Mouse (Mus musculus) adipose tissue, adult 10 weeks (tissue): Measurements from ENCODE around the gene Gm48551. TPM values are rescaled to one million over a fixed set of nuclear protein-coding genes. Genes with fewer than 3 reads are reported as not detected.

Source experiments
- polyA plus RNA-seq: library from polyadenylated mRNA; stranded (reverse); fragments of 350-450 nt; fragmentation: Illumina TruSeq; extraction: RNeasy Lipid Tissue Mini Kit (QIAGEN cat#74804); gene quantifications from one replicate; pipeline ENCODE4 v1.2.3, GENCODE M21; 2014; ENCODE audit warnings: low read depth, low replicate concordance

The Gm48551 gene
- 2.8 TPM for polyA plus RNA-seq

DNA sequence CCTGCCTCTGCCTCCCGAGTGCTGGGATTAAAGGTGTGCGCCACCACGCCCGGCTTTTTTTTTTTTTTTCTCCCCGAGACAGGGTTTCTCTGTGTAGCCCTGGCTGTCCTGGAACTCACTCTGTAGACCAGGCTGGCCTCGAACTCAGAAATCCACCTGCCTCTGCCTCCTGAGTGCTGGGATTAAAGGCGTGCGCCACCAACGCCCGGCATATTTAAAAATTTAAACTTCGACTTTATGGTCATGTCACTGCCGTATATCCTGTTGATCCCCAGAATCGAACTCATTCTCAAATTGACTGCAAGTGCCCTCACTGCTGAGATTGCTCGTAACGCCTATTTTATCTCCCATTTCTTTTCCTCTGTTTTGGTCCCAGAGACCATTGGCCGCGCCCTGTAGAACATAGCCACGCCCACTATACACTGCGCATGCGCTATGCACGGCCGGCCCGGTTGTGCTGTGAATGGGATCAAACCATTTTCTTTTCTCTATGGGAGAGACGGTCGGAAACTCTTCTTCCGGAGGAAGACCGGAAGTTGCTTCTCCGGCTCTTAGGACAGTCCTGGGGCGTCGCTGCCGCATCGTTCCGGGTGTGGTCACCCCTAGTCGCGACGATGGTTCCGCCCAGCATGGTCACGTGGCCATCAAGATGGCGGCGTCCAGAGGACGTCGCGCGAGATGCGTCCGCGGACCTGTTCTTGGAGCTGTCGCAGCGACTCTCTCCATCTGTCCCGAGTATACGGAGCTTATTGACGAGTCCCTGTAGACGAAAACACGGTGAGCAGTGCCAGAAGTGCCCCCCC is at the start of gene Gm48551, which contains the start of gene Dohh:
Gene Gm48551 (plus strand): TSS at position 665 of the 803 bp plus-strand sequence.
Gene Dohh (plus strand): TSS at position 627 of the 803 bp plus-strand sequence.

DNA sequence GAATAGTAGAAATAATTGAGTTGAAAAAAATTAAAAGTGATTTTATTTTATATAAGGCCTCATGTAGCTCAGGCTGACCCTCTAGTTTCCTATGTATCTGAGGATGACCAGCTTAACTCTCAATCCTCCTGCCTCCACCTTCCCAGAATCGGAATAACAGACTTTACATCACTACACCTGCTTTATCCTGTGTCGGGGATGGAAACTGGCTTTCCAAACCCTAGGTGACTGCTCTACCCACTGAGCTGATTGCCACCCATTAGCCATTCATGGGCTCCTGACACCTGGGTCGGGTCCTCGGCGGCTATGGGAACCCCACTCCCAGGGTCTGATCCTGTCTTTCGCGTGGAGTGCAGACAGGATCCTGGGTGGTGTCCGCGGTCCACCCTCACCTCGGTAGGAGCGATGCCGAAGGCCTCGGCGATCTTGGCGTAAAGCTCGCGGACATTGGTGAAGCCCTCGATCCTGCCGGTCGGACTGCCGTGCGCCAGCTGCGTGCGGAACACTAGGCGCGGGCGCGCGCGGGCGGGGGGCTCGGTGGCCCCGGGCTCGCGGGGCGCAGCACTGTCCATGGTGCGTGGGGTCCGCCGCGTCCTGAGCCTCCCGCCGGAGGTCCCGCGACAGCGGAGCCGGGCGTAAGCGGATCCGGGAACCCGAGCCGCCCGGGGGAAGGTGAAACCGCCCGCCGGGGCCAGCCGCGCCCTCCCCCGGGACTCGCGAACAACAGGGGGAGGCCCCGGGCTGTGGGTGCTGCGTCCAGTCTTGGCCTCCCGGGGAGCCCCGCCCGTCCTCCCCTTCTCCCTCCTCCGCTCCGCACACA is 41.4 kb upstream of the Gm48551 start, which contains the start of gene Gipc3:
Gene Gipc3 (minus strand): TSS at position 581 of the 820 bp plus-strand sequence.

DNA sequence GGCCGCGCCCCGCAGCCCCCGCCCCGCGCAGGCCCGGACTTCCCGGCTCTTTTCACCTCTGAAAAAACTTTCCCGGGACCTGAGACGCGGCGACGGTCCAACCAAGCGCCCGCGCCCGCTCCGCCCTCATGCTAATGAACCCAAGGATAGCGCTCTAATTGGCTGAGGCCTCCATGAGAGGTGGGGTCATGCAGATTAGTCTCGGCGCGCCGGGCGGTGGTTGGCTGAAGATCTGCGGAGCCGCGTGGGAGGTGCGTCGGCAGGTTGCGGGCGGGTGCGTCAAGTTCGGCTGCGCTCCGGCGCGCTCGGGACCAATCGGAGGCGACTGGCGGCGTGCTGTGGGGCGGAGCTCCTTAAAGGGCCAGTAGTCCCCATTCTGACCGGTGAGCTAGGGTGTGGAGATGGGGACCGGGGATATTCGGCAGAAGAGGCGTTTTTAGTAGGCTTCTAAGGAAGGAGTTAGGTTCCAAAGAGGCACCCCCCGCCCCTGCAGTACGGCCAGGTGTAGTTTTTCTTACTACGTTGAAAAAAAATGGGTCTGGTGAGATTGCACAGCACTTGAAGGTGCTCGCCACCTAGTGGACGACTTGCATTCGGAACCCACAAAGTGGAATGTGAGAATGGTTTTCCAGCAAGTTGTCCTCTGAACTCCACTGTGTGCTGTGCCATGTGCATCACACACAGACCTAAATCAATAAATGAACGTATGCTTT is 33.8 kb upstream of the Gm48551 start, which contains the start of gene Hmg20b:
Gene Hmg20b (minus strand): TSS at position 130 of the 713 bp plus-strand sequence.

DNA sequence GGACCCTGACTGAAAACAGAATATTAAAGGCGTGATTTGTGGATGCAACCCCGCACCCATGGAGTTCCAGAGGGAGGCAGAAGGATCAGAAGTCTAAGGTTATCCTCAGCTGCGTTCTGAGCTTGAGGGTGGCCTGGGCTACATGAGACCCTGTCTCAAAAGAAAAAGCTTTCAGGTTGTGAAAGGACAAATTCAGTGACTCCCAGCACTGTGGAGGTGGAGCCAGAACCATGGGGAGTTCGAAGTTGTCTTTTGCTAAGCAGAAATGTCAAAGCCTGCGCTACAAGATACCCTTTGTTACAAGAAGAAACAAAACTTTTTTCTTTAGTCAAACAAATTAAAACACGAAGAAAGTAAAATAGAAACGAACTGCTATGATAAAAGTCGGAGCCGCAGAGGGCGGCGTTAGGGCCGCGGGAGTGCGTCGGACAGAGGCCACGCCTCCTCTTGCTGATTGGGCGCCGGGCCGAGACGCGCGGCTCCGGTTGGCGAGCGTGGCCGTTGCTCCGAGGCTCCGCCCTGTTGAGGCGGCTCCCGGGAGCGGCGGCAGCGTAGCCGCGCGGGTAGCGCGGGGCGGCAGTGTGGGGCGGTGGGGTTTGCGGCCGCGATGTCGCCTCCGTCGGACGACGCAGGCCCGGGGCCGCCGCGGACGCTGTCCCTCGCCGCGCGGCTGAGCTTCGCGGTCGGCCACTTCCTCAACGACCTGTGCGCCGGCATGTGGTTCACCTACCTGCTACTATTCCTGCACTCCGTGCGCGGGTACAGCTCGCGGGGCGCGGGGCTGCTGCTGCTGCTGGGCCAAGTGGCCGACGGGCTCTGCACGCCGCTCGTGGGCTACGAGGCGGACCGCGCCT is 27.0 kb upstream of the Gm48551 start, which contains the start of gene Mfsd12:
Gene Mfsd12 (plus strand): TSS at position 501 of the 854 bp plus-strand sequence.

DNA sequence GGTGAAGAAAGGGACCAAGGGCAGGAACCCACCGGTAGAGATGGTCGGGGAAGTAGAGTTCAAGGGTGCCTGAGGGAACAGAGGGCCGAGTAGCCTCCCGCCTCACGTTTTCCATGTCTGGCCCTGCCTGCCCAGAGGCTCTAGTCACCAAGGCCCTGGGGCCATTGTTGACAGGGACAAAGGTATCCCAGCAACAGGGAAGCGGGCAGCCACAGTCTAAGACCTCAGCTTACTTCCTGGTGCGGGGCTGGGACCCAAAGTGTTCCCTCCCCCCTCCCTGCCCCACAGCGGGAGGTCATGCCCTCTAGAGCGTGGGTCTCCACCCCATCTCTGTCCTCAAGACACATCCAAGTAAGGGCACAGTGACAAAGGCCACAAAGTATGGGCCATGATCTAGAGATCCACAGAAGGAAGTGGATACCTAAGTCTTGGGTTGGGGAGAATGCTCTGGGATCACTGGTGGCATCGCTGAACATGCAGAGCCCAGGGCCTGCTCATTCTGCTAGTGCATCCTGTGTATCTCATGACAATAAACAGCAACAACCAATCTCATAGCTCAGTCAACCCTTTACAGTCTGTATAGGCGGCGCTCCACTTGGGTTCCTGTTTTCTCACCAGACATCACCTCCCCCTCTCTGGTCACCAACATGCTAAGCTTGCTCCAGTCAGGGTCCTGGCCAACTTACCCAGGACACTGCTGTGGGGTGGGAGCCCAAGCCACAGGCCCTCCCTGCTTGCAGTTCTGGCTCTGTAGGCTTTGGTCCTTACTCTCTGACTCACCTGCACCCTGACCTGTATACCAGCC is 18.4 kb upstream of the Gm48551 start, which contains the start of gene 4930404N11Rik:
Gene 4930404N11Rik (minus strand): TSS at position 145 of the 805 bp plus-strand sequence.

DNA sequence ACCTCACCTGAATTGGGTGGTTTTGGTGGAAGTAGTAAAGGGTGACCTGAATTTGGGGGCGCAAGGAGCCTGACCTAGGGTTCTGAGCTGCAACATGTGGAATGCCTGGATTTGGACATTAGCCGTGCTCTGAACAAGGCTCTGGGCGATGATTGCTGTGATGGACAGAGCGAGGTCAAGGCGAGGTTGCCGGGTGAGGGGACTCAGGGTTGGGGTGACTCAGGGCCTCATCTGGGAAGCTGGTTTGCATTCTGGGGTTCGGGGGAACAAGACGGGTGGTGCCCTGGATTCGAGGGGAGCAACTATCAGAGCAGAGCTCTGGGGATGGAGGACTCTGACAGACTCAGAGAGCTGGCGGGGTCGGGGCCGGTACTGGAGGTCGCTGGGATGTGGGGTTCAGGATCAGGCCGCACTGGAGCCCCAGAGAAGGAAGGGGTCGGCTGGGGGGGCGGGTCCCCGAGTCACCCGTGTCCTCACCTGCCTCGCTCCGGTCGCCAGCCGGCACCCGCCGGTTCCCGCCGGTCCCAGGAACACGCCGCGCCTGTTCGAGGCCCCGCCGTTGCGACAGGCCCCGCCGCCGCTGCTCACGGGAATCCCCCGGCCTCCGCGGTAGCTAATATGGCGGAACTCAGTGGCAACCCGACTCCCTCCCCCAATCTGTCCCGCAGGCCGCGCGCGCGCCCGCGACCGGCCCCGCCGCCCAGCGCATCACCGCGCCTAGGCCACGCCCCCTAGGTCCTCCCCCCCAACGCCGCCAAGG is 6.3 kb upstream of the Gm48551 start, which contains the start of gene Fzr1:
Gene Fzr1 (minus strand): TSS at position 724 of the 760 bp plus-strand sequence.

DNA sequence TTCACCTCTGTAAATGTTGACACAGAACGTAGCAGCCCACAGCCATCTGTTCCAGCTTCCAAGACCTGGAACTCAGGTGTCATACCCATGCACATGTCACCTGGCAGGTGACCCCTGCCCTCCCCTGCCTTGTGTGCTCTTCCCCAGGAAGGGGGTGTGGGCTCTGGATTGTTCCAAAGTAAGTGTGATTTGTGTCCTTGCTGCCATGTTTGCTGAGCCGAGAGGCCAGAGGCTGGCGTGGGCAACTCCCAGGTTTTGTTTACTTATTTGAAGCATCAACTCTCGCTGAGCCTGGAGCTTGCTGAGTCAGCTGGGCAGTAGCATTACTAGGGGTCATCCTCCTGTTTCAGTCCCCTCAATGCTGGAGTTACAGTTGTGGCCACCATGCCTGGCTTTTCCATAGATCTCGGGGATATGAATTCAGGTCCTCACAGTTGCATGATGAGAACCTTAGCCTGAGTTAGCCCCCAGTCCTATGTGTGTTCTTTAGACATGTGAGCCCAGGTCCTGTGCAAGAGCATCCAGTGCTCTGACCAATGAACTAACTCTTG is 4.3 kb downstream of the Gm48551 start, which contains the start of gene Gm48552:
Gene Gm48552 (plus strand): TSS at position 501 of the 551 bp plus-strand sequence.

DNA sequence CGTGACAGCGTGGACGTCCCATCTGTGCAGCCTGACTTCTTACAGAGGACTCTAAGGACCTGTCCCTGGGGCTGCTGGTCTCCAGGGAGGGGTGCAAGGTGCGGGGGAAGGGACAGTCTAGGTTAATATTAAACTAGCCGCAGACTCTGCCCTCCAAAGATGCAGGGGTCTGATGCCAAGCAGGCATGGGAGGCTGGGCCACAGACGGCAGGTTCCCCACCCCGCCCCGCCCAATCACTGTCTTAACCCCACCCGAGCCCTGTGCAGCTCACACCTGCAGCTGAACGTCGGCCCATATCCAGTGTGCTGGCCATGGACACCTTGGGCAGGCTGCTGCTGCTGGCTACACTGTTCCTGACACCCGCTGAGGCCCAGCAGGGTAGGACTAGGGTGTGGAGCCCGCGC is 8.5 kb downstream of the Gm48551 start, which contains the start of gene Smim24:
Gene Smim24 (plus strand): TSS at position 271 of the 405 bp plus-strand sequence.

Other genes starting within 250 kb of the Gm48551 start
- 26.5 TPM for gene Zbtb7a, start 249.2 kb upstream of the Gm48551 start, polyA plus RNA-seq
- 23.4 TPM for gene Pias4, start 216.5 kb upstream of the Gm48551 start, polyA plus RNA-seq
- 1,511 TPM for gene Eef2, start 207.8 kb upstream of the Gm48551 start, polyA plus RNA-seq
- gene Dapk3, start 201.5 kb upstream of the Gm48551 start, polyA plus RNA-seq: 50.3 TPM
- not detected for gene 4930442H23Rik, start 200.6 kb upstream of the Gm48551 start, polyA plus RNA-seq
- gene Nmrk2, start 182.4 kb upstream of the Gm48551 start, polyA plus RNA-seq: not detected
- not detected for gene Atcay, start 153.6 kb upstream of the Gm48551 start, polyA plus RNA-seq
- 11.6 TPM for gene Zfr2, start 151.3 kb upstream of the Gm48551 start, polyA plus RNA-seq
- gene Matk, start 131.5 kb upstream of the Gm48551 start, polyA plus RNA-seq: 2.8 TPM
- gene Mrpl54, start 117.5 kb upstream of the Gm48551 start, polyA plus RNA-seq: 87.0 TPM
- 47.8 TPM for gene Apba3, start 117.5 kb upstream of the Gm48551 start, polyA plus RNA-seq
- 24.4 TPM for gene Tjp3, start 92.9 kb upstream of the Gm48551 start, polyA plus RNA-seq
- 44.2 TPM for gene Pip5k1c, start 91.5 kb upstream of the Gm48551 start, polyA plus RNA-seq
- 18.5 TPM for gene Cactin, start 63.4 kb upstream of the Gm48551 start, polyA plus RNA-seq
- gene Tbxa2r, start 55.7 kb upstream of the Gm48551 start, polyA plus RNA-seq: 2.7 TPM
- gene Gipc3, start 41.2 kb upstream of the Gm48551 start, polyA plus RNA-seq: 1.1 TPM
- gene Hmg20b, start 34.0 kb upstream of the Gm48551 start, polyA plus RNA-seq: 63.1 TPM
- 22.3 TPM for gene Mfsd12, start 27.0 kb upstream of the Gm48551 start, polyA plus RNA-seq
- 2.1 TPM for gene 4930404N11Rik, start 18.6 kb upstream of the Gm48551 start, polyA plus RNA-seq
- gene Fzr1, start 6.0 kb upstream of the Gm48551 start, polyA plus RNA-seq: 22.5 TPM
- 66.8 TPM for gene Dohh, start within 50 bp of the Gm48551 start, polyA plus RNA-seq
- gene Gm48552, start 4.5 kb downstream of the Gm48551 start, polyA plus RNA-seq: 1.7 TPM
- 53.6 TPM for gene Smim24, start 8.6 kb downstream of the Gm48551 start, polyA plus RNA-seq
- gene Nfic, start 71.2 kb downstream of the Gm48551 start, polyA plus RNA-seq: 48.7 TPM
- gene Celf5, start 98.2 kb downstream of the Gm48551 start, polyA plus RNA-seq: 1.2 TPM
- 50.8 TPM for gene Ncln, start 111.9 kb downstream of the Gm48551 start, polyA plus RNA-seq
- gene S1pr4, start 115.7 kb downstream of the Gm48551 start, polyA plus RNA-seq: 0.93 TPM
- gene Gna15, start 139.8 kb downstream of the Gm48551 start, polyA plus RNA-seq: 2.9 TPM
- 118 TPM for gene Gna11, start 160.7 kb downstream of the Gm48551 start, polyA plus RNA-seq
- gene Aes, start 175.0 kb downstream of the Gm48551 start, polyA plus RNA-seq: 286 TPM
- gene Tle2, start 190.1 kb downstream of the Gm48551 start, polyA plus RNA-seq: 45.0 TPM
- gene Tle6, start 216.6 kb downstream of the Gm48551 start, polyA plus RNA-seq: 15.3 TPM
- gene BC025920, start 221.8 kb downstream of the Gm48551 start, polyA plus RNA-seq: 3.6 TPM
- 18.6 TPM for gene Sirt6, start 243.3 kb downstream of the Gm48551 start, polyA plus RNA-seq
- 21.9 TPM for gene Ankrd24, start 244.1 kb downstream of the Gm48551 start, polyA plus RNA-seq